Mouse (Mus musculus): ENCODE results near the gene Ankfn1.

The Ankfn1 gene

DNA sequence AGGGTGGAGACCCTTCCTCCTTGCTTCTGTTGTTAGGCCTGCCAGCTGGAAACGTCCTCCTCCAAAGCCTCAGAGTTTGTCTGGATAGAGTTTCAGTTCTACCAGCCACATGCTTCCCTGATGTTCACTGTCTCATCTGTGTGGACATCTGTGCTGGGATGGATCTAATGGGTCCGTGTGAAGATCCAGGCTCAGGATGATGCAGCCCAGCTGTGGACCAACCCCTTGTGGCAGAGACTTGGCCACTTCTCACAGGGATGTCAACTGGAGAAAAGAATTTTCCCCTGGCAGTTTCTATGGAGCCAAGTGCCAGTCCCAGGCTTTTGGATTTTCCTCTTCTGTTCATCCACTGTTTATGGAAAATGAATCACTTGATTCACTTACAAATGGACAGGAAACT lies 100.5 kb downstream of the Ankfn1 start:
- in situ Hi-C loops (cut with MboI, MseI): no loop called here

DNA sequence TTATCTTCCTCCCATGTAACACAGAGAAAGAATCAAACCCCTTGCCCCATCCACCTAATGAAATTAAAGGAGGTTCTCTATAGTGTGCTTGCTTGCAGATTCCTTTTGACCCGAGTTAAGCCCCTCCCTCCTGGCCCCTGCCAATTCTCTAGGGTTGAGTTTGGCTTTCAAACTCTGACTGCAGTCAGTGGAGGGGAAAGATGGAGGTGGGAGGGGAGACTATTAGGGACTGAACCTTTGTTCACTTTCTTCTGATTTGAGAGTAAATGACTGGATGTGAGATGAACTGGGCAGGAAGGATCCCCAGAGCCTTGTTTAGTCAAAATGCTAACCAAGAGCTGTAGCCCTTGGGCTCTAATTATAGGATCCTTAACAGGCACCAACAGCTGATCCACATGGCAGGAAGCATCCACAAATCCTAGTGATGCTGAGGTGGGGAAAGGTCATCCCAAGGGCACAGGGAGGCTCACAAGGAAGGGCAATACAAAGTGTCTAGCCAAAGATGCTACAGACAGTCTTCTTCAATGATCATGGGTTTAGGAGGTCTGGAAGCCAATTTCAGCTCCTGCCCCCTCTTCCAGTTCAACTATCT lies 103.4 kb downstream of the Ankfn1 start:
- in situ Hi-C loops (cut with MboI, MseI): no loop called here

DNA sequence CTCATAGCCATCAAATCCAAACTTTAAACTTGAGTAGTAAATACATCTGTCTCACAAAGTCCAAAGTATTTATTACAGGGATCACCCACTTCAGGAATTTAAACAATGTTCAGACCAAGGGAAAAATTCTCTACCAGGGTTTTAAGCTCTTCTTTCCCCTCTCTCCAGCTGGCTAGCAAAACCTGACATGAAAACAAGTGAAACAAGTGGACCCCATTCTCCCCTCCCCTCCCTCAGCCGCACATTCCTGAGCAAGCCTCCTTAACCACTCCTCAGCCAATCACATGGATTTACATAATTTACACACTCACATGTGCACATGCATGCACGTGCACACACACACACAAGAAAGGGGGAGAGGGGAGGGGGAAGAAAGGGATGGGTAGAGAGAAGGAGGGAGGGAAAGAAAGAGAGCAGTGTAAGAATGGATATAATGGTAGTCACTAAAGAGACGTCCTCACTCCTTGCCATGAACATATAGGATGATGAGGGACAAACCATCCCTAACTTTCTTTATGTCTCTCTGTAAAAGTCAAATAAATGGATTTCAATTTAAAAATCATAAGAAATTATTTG lies 104.9 kb downstream of the Ankfn1 start:
- in situ Hi-C loops (cut with MboI, MseI): no loop called here

DNA sequence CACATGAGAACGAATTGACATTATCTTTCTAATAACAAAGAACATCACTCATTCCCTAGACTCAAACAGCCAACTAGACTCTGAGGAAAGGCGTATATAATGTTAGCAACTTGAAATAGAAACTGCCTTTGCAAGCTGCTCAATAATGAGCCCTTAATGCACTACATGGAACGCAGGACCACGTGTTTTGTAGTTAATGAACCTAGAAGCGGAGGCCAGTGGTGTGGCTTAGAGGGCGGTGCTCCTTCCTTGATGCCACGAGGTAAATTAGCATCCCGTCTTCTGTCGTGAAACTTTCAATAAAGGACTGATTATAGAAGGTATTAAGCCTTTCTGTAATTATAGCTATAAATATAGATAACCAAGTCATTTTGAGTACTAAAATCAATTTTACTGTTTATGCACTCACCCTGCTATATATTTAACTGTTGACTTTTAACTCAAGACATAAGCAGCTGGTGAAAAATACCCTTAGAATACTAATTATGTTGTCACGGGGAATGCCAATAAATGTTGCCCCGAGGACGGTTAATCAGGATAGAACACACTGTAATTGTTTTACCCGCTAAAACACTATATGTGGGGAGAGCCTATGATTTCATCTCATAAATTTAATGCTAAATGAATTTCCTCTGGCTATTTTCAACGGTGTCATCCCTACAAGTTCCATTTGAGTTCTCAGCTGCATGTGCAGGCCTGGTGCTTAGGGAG lies 112.1 kb downstream of the Ankfn1 start:
- in situ Hi-C loops (cut with MboI, MseI): no loop called here

DNA sequence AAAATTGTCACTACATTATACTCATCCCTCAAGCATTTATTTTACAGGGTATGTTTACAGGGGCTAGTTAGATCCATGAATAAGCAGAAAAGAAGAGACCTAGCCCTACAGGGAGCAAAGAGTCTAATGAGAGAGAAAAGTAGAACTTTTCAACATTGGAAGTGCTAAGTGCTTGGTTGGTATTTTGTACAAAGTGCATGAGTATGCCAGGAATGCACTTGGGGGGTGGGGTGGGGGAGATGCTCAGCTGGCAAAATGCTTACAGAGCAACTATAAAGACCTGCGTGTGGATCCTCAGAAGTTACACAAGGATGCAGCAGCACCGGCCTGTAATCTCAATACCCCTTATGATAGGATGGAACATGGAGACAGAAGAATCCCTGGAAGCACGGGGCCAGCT lies 118.4 kb downstream of the Ankfn1 start:
- in situ Hi-C loops (cut with MboI, MseI): no loop called here

DNA sequence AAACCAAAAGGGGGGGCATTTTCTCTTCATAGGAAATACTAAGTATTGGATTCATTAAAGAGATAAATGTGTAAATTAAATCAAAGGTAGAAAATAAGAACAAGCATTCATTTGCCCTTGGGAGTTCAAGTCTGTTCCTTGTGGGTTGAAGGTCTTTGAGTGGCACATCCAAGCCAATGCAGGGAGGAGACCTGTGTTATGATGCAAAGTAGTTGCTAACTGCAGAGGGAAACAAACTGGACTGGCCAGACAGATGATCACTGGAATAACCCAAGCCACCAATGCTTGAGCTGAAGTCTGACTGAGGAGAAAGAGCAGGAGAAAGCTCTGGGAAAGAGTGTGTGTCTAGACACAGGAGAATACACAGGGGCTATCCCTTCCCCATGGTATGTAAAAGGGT lies 120.9 kb downstream of the Ankfn1 start:
- in situ Hi-C loops (cut with MboI, MseI): no loop called here

DNA sequence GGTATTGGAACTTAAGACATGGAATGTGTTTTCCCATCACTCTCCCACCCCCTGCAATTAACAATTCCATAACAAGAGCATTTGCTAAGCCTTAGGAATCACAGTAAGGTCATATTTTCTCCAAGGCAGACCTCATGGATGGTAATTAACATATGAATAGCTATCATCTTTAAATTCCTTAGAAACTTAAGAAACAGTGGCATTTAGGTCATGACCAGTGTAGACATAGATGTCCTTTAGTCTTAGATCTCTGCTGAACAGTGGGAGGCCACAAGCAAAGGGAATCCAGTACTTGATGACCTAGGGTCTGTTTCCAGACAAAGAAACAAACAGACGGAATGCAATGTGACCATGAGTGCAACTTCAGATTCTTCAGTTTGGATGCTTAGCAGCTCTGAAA lies 141.7 kb downstream of the Ankfn1 start:
- in situ Hi-C loops (cut with MboI, MseI): no loop called here

DNA sequence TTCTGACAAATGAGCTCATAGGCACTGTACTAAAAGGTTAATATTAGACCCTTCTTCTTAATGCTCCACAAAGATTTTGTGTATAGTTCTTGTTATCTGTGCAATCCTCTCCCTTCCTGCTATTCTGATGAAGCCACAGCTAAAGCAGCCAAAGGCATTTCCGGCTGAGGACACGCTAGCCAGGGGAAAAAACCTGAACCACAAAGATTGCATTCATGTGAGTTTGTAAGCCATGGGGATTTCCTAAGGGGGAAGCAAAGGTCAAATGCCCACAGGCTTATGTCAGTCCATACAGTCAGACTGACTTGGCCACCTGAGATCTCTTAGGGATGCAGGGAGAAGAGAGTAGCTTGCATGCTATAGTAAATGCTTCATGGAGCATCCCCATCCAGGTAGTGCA lies 146.1 kb downstream of the Ankfn1 start:
- in situ Hi-C loops (cut with MboI, MseI): no loop called here

DNA sequence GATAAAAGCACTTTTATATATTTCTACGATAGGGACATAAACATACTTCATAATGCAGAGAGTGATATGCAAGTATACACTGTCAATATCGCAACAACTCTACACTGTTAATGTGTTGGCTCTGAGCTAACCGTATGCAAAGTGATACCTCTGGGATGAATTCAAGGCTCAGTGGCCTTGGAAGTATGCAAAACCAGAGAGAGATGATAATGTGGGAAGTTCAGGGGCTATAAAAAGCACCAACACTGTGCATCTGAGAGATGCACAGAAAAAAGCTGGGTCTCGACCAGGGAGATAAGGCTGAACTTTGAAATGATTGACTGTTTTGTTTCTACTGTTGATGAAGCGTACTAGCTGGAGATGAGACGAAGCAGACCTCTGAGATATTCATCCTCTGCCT lies 148.9 kb downstream of the Ankfn1 start:
- in situ Hi-C loops (cut with MboI, MseI): no loop called here

DNA sequence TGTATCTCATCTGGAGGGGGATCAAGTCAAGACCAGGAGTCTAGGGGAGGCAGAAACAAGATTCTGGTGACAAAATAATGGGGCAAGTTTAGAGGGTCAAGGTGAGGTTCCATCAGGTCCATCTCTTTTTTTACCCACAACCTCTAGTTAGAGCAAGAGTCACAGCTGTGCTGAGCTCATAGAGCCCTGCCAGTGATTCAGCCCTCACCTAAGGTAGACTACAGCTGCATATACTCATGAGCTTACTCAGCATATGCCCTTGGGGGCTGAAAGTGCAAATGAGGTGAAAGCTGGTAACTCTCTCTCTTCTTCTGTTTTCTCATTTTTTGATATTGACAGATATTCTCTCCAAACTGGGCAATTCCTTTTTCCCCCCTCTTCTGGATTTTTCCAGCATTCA lies 150.2 kb downstream of the Ankfn1 start:
- in situ Hi-C loops (cut with MboI, MseI): no loop called here

DNA sequence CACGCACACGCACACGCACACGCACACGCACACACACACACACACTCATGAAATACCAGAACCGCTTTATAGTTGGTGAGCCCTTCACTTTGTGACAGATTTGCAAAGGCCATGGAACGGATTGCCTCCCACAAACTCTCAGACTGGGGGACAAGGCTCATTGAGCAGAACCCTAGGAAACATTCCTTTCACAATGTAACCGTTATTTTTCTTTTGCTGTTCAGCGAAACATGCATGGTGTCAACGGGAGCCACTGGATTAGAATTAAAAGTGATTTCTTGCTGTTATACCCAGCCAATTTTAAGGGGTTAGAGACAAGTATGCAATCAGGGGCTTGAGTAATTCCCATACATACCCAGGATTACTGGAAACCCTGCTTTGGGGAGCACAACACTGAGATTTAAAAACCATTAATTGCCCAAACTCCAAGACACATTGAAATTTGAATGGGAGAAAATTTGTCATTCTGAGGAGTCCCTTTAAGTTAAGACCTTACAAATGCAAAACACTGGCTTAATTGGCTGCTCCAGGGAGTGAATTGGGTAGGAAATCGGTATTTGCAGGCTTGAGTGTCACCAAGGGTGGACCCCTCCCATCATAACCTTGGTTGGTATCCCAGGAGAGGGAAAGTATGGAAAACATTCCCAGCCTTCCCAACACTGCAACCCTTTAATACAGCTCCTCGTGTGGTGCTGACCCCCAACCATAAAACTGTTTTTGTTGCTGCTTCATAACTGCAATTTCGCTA lies 153.6 kb downstream of the Ankfn1 start:
- in situ Hi-C loops (cut with MboI, MseI): no loop called here

DNA sequence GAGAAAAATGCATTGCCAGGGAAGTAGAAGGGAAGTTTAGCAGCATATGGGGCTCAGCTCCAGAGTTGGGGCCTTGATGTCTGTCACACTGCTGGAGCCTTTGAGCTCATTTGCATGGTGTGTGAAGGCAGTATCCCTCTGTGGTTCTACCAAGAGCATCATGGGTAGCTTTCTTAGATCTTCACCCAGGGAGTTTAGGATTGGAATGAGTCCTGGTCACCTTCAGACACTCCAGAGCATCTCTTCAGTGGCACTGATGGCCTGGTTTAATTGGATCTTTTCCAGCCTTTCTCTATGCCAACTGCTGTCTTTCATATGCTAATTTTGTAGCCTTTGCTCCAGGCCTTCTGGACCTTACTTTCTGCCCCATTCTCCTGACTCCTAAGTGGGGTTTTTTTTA lies 157.5 kb downstream of the Ankfn1 start:
- in situ Hi-C loops (cut with MboI, MseI): no loop called here

DNA sequence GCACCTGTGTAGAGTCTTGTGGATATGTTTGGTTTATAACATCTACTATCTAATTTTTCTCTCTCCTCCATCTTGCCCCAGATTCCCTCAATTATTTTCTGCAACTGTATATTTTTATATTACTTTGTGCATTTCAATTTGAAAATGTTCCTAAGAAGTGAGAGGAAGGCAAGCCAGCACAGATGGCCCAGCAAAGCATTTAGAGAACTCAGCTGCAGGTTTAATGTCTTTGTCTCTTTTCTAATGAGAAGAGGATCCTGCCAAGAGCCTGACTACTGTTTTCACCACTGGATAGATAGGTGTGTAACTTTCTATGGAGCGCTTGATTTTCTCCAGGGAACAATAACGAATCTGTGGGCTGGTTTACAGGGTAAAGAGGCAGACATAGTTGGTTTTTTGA lies 161.6 kb downstream of the Ankfn1 start:
- in situ Hi-C loops (cut with MboI, MseI): no loop called here

DNA sequence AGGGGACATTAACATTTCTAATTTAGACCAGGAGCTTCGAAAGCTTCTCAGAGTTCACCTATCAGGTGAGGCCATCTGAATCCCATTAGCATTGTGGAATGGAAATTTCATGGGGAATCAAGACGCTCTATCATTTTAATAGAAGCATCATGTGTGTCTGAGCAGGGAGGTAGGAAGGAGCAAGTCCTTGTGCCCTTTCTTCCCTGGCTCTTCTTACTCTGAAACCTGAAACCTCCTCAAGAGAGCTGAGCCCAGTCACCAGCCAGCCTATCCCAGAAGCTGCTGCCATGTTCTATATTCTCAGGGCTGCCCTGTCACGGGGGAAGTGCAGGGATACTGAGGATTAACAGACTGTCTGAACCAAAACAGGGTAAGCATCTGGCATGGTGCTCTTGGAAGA lies 165.9 kb downstream of the Ankfn1 start:
- in situ Hi-C loops (cut with MboI, MseI): no loop called here

DNA sequence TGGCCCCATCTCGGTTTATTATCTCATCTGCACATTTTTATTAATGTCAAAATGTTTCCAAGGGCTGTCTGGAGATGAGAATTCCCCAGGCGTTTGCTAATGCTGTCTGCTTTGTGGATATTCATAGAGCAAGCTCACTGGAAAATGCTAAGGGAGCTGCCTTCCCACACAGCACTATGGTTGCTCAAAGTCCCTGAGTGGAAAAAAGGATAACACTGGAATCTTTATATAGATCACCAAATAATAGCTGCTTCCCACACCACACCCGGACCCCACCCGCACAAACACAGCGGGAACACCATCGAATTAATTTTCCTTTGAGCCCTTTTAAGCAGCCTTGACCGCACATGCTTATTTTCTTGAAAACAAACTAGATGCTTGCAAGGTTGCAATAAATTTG lies 169.4 kb downstream of the Ankfn1 start:
- in situ Hi-C loops (cut with MboI, MseI): no loop called here

DNA sequence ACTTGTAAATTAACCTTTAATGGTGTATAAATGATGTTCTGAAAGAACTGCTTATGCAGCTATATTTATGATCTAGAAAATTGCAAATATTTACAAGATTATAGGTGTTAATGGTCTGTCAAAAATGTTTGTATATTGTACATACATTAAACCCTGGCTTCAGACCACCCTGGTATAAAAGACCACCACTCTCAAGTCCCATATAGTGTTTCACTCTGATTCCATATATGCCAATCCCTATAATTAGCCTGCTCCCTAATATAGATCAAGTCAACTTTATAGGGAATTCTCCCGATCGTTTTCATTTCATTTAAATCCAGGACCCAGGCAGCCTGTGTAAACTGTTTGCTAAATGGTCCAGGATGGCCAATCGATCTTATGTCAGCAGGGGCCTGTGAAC lies 170.2 kb downstream of the Ankfn1 start:
- in situ Hi-C loops (cut with MboI, MseI): no loop called here

DNA sequence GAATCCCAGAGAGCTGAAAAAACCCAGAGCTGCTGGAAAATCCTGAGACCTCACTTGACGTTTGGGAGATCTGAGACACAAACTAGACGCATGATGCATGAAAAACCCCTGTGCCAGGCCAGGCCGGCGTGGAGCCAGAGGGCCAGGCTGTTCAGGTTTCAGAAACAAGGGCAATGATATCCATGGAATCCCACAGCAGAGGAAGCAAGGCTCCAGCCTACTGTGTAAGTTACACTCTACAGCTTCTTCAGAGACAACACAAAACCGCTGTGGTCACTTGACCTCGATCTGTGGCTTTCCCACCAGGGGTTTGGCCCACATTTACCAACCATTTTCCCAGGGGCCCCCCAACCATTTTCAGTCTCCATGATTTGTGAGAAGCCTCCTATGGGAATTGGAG lies 171.1 kb downstream of the Ankfn1 start:
- in situ Hi-C loops (cut with MboI, MseI): no loop called here

DNA sequence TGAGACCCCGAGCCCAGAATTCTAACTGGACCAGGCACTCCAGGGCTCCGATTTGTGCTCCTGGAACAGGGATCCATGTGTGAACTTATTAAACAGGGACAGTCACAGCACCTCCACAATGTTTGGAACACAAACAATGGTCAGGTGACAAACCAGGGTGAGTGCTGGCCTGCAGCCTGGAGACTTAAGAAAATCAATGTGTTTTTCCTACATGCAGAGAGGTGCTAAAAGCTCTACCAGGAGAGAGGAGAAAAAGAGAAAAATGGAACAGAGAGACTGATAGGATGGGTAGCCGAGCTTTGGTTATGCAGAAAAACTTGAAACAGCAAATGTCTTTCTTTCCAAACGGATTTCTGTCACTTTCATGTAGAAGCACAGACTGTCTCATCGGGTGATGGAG lies 174.5 kb downstream of the Ankfn1 start:
- in situ Hi-C loops (cut with MboI, MseI): no loop called here

DNA sequence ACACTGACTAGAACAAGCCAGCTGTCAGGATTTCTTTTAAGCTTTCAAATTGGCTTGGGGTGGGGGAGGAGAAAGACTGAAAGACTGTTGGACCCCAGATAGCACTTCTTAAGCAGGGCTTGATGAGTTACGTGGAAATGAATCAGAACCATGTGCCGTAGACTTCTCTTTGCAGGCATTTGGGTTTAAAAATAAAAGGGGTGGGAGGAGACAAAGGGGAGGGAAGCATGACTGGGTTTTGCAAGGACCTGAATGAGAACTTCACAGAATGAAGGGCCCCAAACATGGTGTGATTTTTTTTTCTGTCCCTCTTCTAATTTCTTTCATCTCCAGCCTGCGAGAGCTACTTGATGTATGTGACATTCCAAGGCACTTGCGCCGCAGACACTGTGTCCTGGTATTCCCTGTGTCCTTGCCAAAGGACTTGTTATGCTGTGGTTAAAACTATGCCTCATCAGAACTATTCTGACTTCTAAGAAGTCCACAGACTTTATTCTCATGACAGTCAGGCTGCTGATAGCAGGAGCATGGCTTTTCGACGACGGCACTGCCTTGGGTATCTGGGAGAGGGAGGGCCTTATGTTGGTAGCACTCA lies 176.4 kb downstream of the Ankfn1 start:
- in situ Hi-C loops (cut with MboI, MseI): no loop called here

DNA sequence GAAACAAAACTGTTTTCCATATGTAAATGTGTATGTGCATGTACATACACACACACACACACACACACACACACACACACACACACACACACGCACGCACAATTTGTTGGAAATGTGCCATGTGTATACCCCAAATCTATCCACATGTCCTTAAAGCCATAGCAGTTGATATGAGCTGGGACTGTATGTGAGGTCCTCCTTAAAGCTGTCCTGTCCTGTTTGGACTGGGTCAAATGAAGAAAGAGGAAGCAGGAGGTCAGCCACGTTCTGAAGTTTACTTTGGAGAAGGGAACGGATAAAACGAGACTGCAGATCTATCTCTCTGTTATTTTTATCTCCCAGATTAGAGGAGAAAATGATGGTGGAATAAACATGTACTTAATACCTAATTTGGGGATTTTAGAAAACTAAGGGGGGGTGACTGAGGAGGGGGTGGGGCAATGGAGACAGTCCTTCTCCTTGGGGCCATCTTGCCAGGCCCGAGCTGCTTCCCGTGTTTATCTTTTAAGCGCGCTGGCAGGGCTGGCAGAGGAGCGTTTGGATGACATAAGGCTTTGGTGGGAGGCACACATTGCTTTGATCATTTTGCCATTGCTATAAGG lies 187.1 kb downstream of the Ankfn1 start:
- in situ Hi-C loops (cut with MboI, MseI): no loop called here

DNA sequence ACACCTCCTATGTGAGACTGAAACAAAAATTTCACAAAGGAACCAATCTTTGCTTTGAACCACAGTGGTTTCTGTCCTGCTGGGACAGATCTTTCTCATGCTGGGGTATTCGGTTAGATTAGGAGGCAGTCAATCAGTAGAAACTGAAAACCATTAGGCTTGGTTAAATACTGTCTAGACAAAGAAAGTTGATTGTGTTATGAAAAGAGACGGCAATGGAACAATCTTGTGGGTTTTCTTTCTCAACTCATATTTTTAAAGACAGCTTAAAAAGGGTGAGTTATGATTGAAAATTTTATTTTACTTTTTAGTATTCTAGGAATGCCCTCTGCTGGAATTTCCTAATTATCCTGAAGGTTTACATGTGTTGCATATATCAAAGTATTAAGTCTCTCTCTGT lies 191.1 kb downstream of the Ankfn1 start:
- in situ Hi-C loops (cut with MboI, MseI): no loop called here

DNA sequence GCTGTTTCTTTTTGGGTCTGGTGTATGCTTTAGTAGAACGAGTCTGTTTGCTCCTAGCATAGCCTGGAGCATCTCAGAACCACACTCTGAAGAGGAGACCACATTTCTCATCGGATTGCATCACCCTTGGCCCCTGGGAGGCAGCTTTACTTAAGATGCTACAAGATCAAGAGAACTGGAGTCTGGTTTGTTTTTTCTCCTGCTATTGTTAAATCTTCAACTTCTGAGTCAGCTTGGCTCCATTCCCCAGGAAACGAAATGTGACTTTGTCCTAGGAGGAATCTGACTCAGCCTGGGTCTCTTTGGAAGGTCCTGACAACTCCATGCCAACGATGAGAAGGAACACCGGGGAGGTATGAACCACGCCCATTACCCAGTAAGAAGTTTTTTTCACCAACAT lies 197.6 kb downstream of the Ankfn1 start:
- in situ Hi-C loops (cut with MboI, MseI): no loop called here

Data from T-helper 2 cell (primary cell).